Mouse (Mus musculus) kidney, postnatal 36 days (tissue): ENCODE data around the gene Bsnd.
A peak's percentile ranks its signal among the peaks of the same experiment; 100 is the strongest.

Experiments
- DNase-seq, 2 experiments: peaks; one replicate each; pipeline ENCODE4 v3.0.0; 2021 to 2022; ENCODE audit warnings: mixed read lengths in 2 of 2

Gene Bsnd

GRCm38 (mm10) chr4:106480545-106480944 lies 11.5 kb downstream of the Bsnd start:
- no peak for DNase-seq

GRCm38 (mm10) chr4:106474241-106474640 lies 17.8 kb downstream of the Bsnd start:
- DNase-seq, result peak in 1 of 2 experiments; percentile 75

- peak; percentile 75 to 76 for DNase-seq
Measured at GRCm38 (mm10) chr4:106472335-106472734, 19.7 kb downstream of the Bsnd start.

DNA sequence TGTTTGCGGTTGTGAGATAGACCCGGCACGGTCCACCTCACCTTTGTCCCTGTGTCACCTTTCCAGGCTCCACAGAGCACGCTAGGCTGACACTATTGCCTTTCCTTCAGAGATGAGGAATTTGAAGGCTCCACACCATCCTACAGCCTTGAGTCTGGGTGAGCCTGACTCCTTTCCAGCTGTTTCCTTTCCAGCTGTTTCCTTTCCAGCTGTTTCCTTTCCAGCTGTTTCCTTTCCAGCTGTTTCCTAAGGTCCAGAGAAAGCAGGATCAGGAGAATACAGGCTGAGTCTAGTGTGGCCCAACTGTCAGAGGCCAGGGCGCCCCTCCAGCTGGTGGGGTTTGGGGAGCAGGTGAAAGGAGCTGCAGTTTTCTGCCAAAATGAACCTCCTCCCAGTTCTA lies 21.2 kb downstream of the Bsnd start:
- no peak for DNase-seq

DNA sequence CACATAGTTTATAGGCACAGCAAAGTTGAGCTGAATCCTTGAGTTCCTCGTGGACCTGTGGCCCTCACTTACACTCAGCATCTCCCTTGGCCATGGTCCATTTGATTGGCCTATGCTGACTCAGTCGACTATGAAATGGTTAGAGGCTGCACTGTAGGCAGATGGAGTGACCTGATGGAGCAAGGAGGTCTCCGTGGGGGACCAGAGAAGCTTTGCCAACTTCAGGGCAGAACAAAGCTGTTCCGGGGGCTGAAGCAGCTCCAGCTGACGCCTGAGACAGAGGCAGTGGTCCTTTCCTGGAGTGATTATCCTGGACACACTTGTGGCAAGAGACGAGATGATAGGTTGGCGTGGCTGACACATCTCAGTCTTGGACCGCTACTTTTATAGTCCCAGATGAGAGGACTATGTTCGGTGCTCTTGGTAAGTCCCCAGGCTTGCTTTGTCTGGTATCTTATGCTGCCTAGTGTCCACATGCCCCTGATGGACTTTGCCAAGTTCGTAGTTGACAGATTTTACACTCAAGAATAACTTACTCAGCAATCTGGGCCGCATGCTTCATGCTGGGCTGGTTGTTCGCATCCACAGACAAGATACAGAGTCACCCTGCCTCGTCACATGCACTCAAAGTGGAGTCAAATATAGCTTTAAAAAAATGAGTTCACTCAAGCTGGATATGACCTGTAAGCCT lies 24.5 kb downstream of the Bsnd start:
- DNase-seq, result no peak

DNA sequence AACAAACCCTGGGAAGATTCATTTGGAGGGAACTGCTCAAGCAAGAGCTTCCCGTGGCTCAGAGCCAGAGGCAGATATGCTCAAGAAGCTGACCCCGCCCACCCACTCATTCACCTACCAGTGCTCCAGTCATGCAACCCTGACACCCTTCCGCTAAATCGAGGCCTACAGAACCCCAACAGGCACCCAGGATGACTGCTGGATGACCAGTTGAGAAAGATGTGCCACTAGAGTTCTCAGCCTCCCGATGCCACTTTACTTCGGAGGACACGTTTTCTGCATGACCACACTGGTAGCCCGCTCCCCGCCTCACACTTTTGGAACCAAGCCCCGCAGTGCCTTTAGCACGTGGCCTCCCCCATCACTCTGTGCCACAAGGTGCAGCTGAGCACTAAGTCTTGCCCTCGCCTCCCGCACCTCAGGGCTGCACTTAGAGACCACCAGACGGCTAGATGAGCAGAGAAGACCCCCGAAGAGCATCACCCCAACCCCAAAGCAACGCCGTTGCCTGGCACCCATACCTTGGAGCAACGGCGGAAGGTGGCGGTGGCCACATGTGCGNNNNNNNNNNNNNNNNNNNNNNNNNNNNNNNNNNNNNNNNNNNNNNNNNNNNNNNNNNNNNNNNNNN lies 28.8 kb downstream of the Bsnd start:
- peak; percentile 32 to 47 for DNase-seq

DNA sequence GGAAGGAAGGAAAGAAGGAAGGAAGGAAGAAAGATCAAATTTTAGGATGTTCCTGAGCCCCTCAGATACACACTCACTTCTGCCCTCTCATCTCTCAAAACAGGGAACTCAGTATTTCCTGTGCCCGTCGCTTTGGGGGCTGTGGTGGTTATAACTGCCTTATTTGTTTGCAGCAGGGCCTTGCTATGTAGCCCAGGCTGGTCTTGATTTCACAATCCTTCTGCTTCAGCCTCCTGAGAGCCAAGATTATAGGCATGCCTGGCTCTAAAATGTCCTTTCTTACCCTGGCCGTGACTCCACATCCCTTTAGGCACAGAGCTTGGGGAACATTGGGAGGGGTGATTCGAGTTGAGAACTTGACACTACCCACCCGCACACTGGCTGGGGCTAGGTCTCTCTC lies 29.6 kb downstream of the Bsnd start:
- no peak for DNase-seq

DNA sequence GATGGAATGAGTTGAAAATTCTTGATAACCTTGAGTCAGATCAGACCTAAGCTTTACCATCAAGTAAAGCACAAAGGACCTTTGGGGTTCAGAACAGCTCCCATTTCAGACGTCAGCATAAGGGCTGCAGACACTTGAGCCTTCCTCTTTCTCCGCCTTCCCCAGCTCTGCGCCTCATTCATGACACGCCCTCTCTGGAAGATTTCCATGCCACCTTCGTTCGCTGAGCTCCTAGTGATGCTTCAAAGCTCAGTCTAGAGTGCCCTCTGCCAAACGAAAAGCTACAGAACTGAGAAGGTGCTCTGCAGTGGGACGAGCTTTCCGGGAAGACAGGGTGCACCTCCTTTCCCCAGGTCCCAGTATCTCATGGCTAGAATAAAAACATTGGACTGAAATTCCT lies 30.1 kb downstream of the Bsnd start:
- DNase-seq, result peak in 1 of 2 experiments; percentile 57

GRCm38 (mm10) chr4:106454541-106454940 lies 37.5 kb downstream of the Bsnd start:
- DNase-seq, result no peak

GRCm38 (mm10) chr4:106453516-106453915 lies 38.6 kb downstream of the Bsnd start:
- no peak for DNase-seq

DNA sequence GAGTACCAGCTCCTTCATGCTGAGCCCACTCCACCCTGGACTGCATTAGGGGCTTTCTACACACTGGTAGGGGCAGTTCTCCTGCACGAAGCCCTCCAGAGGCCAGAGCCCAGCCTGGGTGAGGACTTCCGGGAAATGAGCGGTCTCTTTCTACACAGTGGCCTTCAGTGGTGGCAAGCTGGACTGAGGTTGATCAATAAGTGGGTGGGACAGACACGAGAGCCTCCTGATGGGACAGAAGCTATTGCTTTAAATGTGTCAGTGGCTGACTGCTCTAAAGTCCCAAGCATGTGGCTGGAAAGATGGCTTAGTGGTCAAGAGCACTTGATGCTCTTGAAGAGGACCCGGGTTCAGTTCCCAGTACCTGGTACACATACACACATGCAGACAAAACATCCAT lies 39.0 kb downstream of the Bsnd start:
- DNase-seq, result no peak

GRCm38 (mm10) chr4:106452401-106452800 lies 39.7 kb downstream of the Bsnd start:
- no peak for DNase-seq

DNA sequence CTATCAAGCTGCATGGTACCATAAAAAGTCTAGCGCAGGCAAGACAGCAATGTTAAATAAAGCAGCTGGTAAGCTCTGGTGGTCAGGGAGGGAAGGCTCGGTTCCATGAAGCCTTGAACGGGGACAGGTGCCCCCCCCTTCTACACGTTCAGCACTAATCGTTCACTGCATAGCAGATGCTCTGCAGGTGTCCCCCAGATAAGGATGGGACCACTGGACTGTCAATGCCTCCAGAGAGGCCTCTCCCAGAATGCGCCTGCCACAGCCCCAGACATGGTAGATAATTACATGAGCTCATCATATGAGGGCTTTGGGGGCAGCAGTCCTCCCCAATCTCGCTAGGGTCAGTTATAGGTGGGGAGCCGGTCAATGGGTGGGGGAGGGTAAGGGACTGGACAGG lies 42.8 kb downstream of the Bsnd start:
- DNase-seq, result no peak

DNA sequence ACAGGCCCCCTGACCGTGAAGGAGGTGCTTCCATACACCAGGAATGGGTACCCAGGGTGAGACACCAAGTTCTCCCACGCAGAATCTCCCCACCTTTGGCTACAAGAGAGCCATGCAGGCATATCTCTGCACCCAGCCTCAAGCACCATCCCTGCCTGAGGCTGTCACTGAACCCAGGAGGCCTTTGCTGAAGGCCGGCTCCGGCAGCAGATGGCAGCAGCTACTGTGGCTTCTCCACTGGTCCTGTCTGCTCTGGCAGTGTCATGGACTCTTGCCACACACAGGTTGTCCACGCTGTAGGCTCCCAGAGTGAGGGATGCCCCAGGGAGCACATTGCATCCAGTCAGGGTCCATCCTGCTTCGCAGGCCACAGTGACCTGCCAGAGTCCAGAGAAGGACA lies 48.9 kb downstream of the Bsnd start:
- no peak for DNase-seq

DNA sequence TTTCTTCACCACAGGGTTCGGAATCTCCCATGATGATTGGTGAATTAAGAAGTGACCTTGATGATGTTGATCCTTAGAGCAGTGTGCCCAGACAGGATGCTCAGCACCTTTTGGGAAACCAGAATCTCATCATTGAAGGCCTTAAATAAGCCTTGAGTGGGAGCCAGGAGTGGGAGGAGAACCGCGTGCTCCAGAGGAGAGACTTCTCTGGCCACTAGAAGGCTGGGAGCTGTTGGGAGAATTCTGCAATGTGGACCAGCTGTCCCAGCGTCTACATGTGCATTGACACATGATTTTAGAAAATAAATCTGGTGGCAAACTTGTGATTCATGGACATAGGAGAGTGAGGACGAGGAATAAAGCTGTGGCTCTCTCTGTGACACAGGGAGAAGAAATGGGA lies 53.3 kb downstream of the Bsnd start:
- DNase-seq, result no peak

- DNase-seq, result no peak
Measured at GRCm38 (mm10) chr4:106437207-106437606, 54.9 kb downstream of the Bsnd start.

DNA sequence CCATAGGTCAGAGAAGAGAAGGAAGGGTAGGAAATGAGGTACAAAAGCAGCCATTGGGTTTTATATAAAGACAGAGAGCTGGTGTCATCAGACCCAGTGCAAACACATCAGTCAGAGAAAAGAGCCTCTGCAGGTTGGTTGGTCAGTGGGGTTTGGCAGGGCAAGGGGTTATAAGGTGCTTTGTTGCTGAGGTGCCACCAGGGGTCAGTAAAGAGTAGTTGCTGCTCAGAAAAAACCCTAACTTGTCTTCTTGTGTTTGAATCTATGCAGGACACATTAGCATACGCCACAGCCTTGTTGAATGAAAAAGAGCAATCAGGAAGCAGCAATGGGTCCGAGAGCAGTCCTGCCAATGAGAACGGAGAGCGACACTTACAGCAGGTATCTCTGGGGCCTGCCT lies 55.6 kb downstream of the Bsnd start:
- DNase-seq, result peak in 1 of 2 experiments; percentile 35

DNA sequence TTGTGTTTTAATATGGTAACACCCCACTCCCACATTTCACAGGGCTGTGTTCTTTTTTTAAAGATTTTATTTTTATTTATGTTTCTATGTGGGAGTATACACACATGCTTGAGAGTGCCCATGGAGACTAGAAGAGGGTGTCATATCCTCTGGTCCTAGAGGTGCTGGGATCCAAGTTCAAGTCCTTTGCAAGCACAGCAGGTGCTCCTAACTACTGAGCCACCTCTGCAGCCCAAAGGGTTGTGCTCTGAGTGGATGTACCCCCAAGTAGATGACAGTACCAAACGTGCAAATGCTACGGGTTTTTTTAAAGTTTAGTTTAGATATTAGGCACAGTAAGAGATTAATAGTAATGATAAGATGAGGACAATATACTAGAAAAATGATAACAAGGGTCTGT lies 56.7 kb downstream of the Bsnd start:
- no peak for DNase-seq
